Mouse (Mus musculus): ENCODE measurements around the gene Cd276.

The Cd276 gene

GRCm38 (mm10) chr9:58510452-58510851 is 44.8 kb downstream of the Cd276 start:
- no peak for DNase-seq (ENCODE audit: low spot score)

GRCm38 (mm10) chr9:58507216-58508005 is 47.8 kb downstream of the Cd276 start:
- DNase-seq (ENCODE audit: low spot score): no peak

- DNase-seq (ENCODE audit: low spot score): no peak
These were observed 54.3 kb downstream of the Cd276 start for GRCm38 (mm10) chr9:58500946-58501345.

- DNase-seq (ENCODE audit: low spot score): no peak
These were observed 57.3 kb downstream of the Cd276 start for GRCm38 (mm10) chr9:58497942-58498341.

- DNase-seq (ENCODE audit: low spot score): no peak
These were observed 58.6 kb downstream of the Cd276 start for GRCm38 (mm10) chr9:58496470-58497182.

- DNase-seq (ENCODE audit: low spot score): no peak
These were observed 60.2 kb downstream of the Cd276 start for GRCm38 (mm10) chr9:58495035-58495434.

- DNase-seq (ENCODE audit: low spot score): no peak
These were observed 64.8 kb downstream of the Cd276 start for GRCm38 (mm10) chr9:58490391-58490790.

GRCm38 (mm10) chr9:58489865-58490165 is 65.4 kb downstream of the Cd276 start:
- no peak for DNase-seq (ENCODE audit: low spot score)

- no peak for DNase-seq (ENCODE audit: low spot score)
These were observed 65.9 kb downstream of the Cd276 start for GRCm38 (mm10) chr9:58489133-58489864.

GRCm38 (mm10) chr9:58487851-58488801 is 67.1 kb downstream of the Cd276 start, which contains the start of gene Insyn1:
TSS of gene Insyn1 (plus strand) at chr9:58488603.
- DNase-seq (ENCODE audit: low spot score): peak; percentile 44

- DNase-seq (ENCODE audit: low spot score): no peak
These were observed 68.2 kb downstream of the Cd276 start for GRCm38 (mm10) chr9:58487076-58487475.

Measured in ovary, postnatal 14 days (tissue).